In the genomic region with DNA sequence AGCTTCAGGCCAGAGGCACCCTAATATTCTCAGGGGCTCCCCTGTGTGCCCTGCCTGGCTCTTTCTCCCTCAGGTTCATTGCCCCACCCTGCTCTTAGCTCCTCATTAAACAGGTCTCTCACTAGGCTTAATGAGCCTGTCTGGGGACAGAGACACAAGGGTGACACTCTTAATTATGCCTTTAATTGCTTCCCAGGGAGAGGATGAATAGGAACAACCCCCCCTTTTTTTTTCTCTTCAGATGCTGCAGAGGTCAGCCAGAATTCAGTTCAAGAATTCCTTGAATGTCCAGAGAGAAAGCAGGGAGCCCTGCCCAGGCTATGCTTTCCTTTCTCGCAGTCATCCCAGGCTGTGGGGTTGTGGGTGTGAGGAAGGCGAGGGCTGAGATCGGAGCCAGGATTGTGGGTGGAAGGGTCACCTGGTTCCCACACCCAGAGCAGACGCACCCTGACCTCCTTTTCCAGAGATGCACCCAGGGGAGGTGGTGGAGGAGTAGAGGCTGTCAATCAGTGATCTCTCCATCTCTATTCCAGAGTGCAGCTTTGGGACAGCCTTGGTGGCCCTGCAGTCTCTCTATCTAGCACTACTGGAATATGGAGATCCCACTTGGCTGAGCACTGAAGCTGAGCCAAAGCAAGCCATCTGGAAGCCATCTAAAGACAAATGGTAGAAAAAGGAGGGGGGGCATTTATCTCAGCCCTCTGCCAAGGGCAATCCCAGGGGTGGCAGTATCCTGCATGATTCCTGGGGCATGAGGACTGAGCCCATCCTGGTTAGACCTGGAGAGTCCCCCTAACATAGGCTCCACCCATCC, we compare ENCODE assay signal across 10 mouse cellular contexts. TPM values are rescaled to one million over a fixed set of nuclear protein-coding genes. Genes with fewer than 3 reads are reported as not detected.
DNase-seq lines count a peak whose midpoint lies in the region; ATAC-seq lines count a peak whose summit lies in the region.
"Had no signal": no experiment of that assay in that cellular context is flagged by ENCODE, and none has a peak within 500 bp of the region (broad histone marks: within the 10 kb centered on the region; RNA-seq: fewer than 3 reads in every experiment).

No protein-coding gene starts in this region.

- H3K36me3 ChIP-seq in heart, embryonic 10.5 days: peaks cover 50% of the 10 kb centered on the region
- peaks cover 38% of the 10 kb centered on the region for H3K36me3 ChIP-seq in limb, embryonic 15.5 days

- H3K9ac ChIP-seq in limb, embryonic 15.5 days: no peak overlapping the region

- H3K4me1 ChIP-seq in heart, embryonic 10.5 days: peaks cover 41% of the 10 kb centered on the region
- peaks cover 52% of the 10 kb centered on the region for H3K4me1 ChIP-seq in limb, embryonic 15.5 days

- H3K27me3 ChIP-seq in heart, embryonic 10.5 days (ENCODE audit: insufficient read depth, poor library complexity, severe bottlenecking): no peaks in the 10 kb centered on the region
- no peaks in the 10 kb centered on the region for H3K27me3 ChIP-seq in limb, embryonic 15.5 days

- H3K9me3 ChIP-seq in heart, embryonic 10.5 days: no peaks in the 10 kb centered on the region
- H3K9me3 ChIP-seq in limb, embryonic 15.5 days: no peaks in the 10 kb centered on the region

- no peak for DNase-seq in frontal cortex, adult 2 months (ENCODE audit: extremely low spot score in 1 of 2, low spot score in 1 of 2)
- peak; percentile 59 for DNase-seq in adipocyte (ENCODE audit: low spot score)
- no peak for DNase-seq in heart, embryonic 10.5 days (ENCODE audit: low spot score)
- DNase-seq in left cerebral cortex, adult 8-10 months (ENCODE audit: low spot score in 2 of 2): no peak
- no peak for DNase-seq in layer of hippocampus, postnatal 25 days (ENCODE audit: extremely low spot score in 1 of 2, low spot score in 1 of 2)
- DNase-seq in adrenal gland, adult 18-20 months (ENCODE audit: low spot score in 2 of 2): no peak

- WGBS in heart, embryonic 10.5 days: 79% methylated on average over 4 of the region's 4 CpGs
- WGBS in limb, embryonic 15.5 days: 64% methylated on average over 4 of the region's 4 CpGs

- 0 out of 2 replicates have a peak overlapping the region, but pooled peaks have one; percentile 22 for H3K27ac ChIP-seq in heart, embryonic 10.5 days
- peak overlapping the region; percentile 65 for H3K27ac ChIP-seq in limb, embryonic 15.5 days

- H3K4me2 ChIP-seq in limb, embryonic 15.5 days: no peak overlapping the region

- 0 out of 2 replicates have a peak, but pooled peaks have one; percentile 31 for ATAC-seq in frontal cortex, adult (ENCODE audit: low TSS enrichment)
- peak; percentile 38; the same call in 1 of the 2 replicates for ATAC-seq in limb, embryonic 15.5 days (ENCODE audit: insufficient number of reproducible peaks, low FRiP score, low TSS enrichment, low read depth)

- H3K4me3 ChIP-seq in heart, embryonic 10.5 days: no peak overlapping the region
- H3K4me3 ChIP-seq in limb, embryonic 15.5 days: no peak overlapping the region

RNA-seq across cellular contexts. Expression of gene Cpsf4l, which starts 15.6 kb away (rescaled TPM):
- 0.22 TPM in 1 of 2 replicates, not detected in the other for polyA plus RNA-seq in frontal cortex, adult 2 months (2012; rRNA removed)
- 0.15 and 0.34 TPM in 2 replicates for polyA plus RNA-seq in heart, embryonic 10.5 days (2016; fragmentation: Nextera tagmentation; extraction: Ambion mirVana)
- 0.92 and 1.3 TPM in 2 replicates for polyA plus RNA-seq in limb, embryonic 15.5 days (2015; fragmentation: Nextera tagmentation; extraction: Ambion mirVana)
- total RNA-seq in left cerebral cortex, adult 8-10 months (2022): under 1 TPM in 2 of 4 experiments, not detected in 2; 0.35 to 0.76 TPM
- under 1 TPM in 1 of 2 experiments, not detected in 1; 0.22 TPM for total RNA-seq in layer of hippocampus, postnatal 25 days (2021)
- total RNA-seq in adrenal gland, adult 18-20 months (2021): under 1 TPM; 0.30 to 0.38 TPM
- total RNA-seq: gastrocnemius, postnatal 4 days had no signal
- polyA plus RNA-seq: C2C12 had no signal

RNA-seq across cellular contexts. Expression of gene Cdc42ep4, which starts 26.2 kb away (rescaled TPM):
- 27.6 and 27.9 TPM in 2 replicates for polyA plus RNA-seq in frontal cortex, adult 2 months (2012; rRNA removed)
- 30.4 and 45.4 TPM in 2 replicates for polyA plus RNA-seq in heart, embryonic 10.5 days (2016; fragmentation: Nextera tagmentation; extraction: Ambion mirVana)
- polyA plus RNA-seq in limb, embryonic 15.5 days (2015; fragmentation: Nextera tagmentation; extraction: Ambion mirVana): 70.1 and 72.4 TPM in 2 replicates
- 10 to 100 TPM; 30.5 to 32.6 (median 31.8) TPM for total RNA-seq in left cerebral cortex, adult 8-10 months (2022)
- 10 to 100 TPM; 41.4 to 41.8 TPM for total RNA-seq in layer of hippocampus, postnatal 25 days (2021)
- total RNA-seq in adrenal gland, adult 18-20 months (2021): 100 to 1,000 TPM in 1 of 2 experiments, 10 to 100 TPM in 1; 70.0 to 160 TPM

RNA-seq across cellular contexts. Expression of gene D11Wsu47e, which starts 41.2 kb away (rescaled TPM):
- polyA plus RNA-seq in frontal cortex, adult 2 months (2012; rRNA removed): 12.9 and 16.4 TPM in 2 replicates
- 21.8 and 26.3 TPM in 2 replicates for polyA plus RNA-seq in heart, embryonic 10.5 days (2016; fragmentation: Nextera tagmentation; extraction: Ambion mirVana)
- 19.2 and 21.5 TPM in 2 replicates for polyA plus RNA-seq in limb, embryonic 15.5 days (2015; fragmentation: Nextera tagmentation; extraction: Ambion mirVana)
- total RNA-seq in left cerebral cortex, adult 8-10 months (2022): 10 to 100 TPM; 11.4 to 15.4 (median 12.8) TPM
- total RNA-seq in layer of hippocampus, postnatal 25 days (2021): 10 to 100 TPM; 11.8 to 13.5 TPM
- total RNA-seq in adrenal gland, adult 18-20 months (2021): 10 to 100 TPM; 14.3 to 17.1 TPM

RNA-seq across cellular contexts. Expression of gene Fam104a, which starts 41.5 kb away (rescaled TPM):
- 27.9 and 28.8 TPM in 2 replicates for polyA plus RNA-seq in frontal cortex, adult 2 months (2012; rRNA removed)
- polyA plus RNA-seq in heart, embryonic 10.5 days (2016; fragmentation: Nextera tagmentation; extraction: Ambion mirVana): 56.2 and 60.7 TPM in 2 replicates
- 45.6 and 46.0 TPM in 2 replicates for polyA plus RNA-seq in limb, embryonic 15.5 days (2015; fragmentation: Nextera tagmentation; extraction: Ambion mirVana)
- 10 to 100 TPM; 27.9 to 31.5 (median 29.3) TPM for total RNA-seq in left cerebral cortex, adult 8-10 months (2022)
- total RNA-seq in layer of hippocampus, postnatal 25 days (2021): 10 to 100 TPM; 26.6 to 27.9 TPM
- 10 to 100 TPM; 32.9 to 36.0 TPM for total RNA-seq in adrenal gland, adult 18-20 months (2021)
